Mouse (Mus musculus) urinary bladder, postnatal 0 days (tissue): Measurements from ENCODE around the gene Cpne1. TPM values are rescaled to one million over a fixed set of nuclear protein-coding genes. Genes with fewer than 3 reads are reported as not detected.

Source experiments
- polyA plus RNA-seq: library from polyadenylated mRNA; unstranded; fragments of >200 nt; fragmentation: Nextera tagmentation; extraction: Ambion mirVana; gene quantifications from 2 replicates; pipeline ENCODE4 v1.2.1, GENCODE M21; 2015

Gene Cpne1
- polyA plus RNA-seq = 31.5 and 34.3 TPM in 2 replicates

GRCm38 (mm10) chr2:156111358-156112079 is at the start of gene Cpne1, which contains the start of gene Rbm12:
Gene Cpne1 (minus strand): TSS chr2:156111965.
Gene Rbm12 (minus strand): TSS chr2:156111978.

GRCm38 (mm10) chr2:156143953-156144724 is 32.4 kb upstream of the Cpne1 start, which contains the start of the genes Romo1 and Nfs1:
Gene Romo1 (plus strand): TSS chr2:156144039.
Gene Nfs1 (minus strand): TSS chr2:156144186.

GRCm38 (mm10) chr2:156126992-156127391 is 15.2 kb upstream of the Cpne1 start, which contains the start of gene Gm28036:
Gene Gm28036 (minus strand): TSS chr2:156127092.

GRCm38 (mm10) chr2:156065099-156066041 is 46.4 kb downstream of the Cpne1 start, which contains the start of gene Spag4:
Gene Spag4 (plus strand): TSS chr2:156065175.

GRCm38 (mm10) chr2:156052816-156053215 is 58.9 kb downstream of the Cpne1 start, which contains the start of gene Fer1l4:
Gene Fer1l4 (minus strand): TSS chr2:156052947.

Other genes starting within 250 kb of the Cpne1 start
- 53.2 and 53.6 TPM in 2 replicates for gene Uqcc1, start 181.7 kb downstream of the Cpne1 start, polyA plus RNA-seq
- 0.21 TPM in 1 of 2 replicates, not detected in the other for gene Gm15557, start 171.2 kb downstream of the Cpne1 start, polyA plus RNA-seq
- 14.6 and 16.2 TPM in 2 replicates for gene Gdf5, start 166.6 kb downstream of the Cpne1 start, polyA plus RNA-seq
- gene Cep250, start 155.5 kb downstream of the Cpne1 start, polyA plus RNA-seq = 4.9 and 6.3 TPM in 2 replicates
- 0.18 and 0.23 TPM in 2 replicates for gene 6430550D23Rik, start 104.0 kb downstream of the Cpne1 start, polyA plus RNA-seq
- gene Ergic3, start 103.9 kb downstream of the Cpne1 start, polyA plus RNA-seq = 121 and 140 TPM in 2 replicates
- 10.7 and 11.6 TPM in 2 replicates for gene Fer1l4, start 59.0 kb downstream of the Cpne1 start, polyA plus RNA-seq
- gene Spag4, start 46.8 kb downstream of the Cpne1 start, polyA plus RNA-seq = 1.2 and 1.8 TPM in 2 replicates
- gene Rbm12, start within 50 bp of the Cpne1 start, polyA plus RNA-seq = 9.8 and 15.9 TPM in 2 replicates
- 6.3 and 6.7 TPM in 2 replicates for gene Gm28036, start 15.1 kb upstream of the Cpne1 start, polyA plus RNA-seq
- 362 and 366 TPM in 2 replicates for gene Romo1, start 32.1 kb upstream of the Cpne1 start, polyA plus RNA-seq
- 28.1 and 30.0 TPM in 2 replicates for gene Nfs1, start 32.2 kb upstream of the Cpne1 start, polyA plus RNA-seq
- 324 and 348 TPM in 2 replicates for gene Rbm39, start 68.3 kb upstream of the Cpne1 start, polyA plus RNA-seq
- 28.7 and 41.9 TPM in 2 replicates for gene Phf20, start 84.5 kb upstream of the Cpne1 start, polyA plus RNA-seq
- gene Cnbd2, start 200.3 kb upstream of the Cpne1 start, polyA plus RNA-seq = 5.5 and 6.3 TPM in 2 replicates
- gene Scand1, start 200.7 kb upstream of the Cpne1 start, polyA plus RNA-seq = 81.7 and 86.0 TPM in 2 replicates